Mouse (Mus musculus) spleen, postnatal 14 days (tissue): Measurements from ENCODE around the gene Zfp583.
"Not testable (repeated sequence)": the region's sequence is repeated elsewhere in the genome, so short reads cannot be mapped to it uniquely, and the experiment has no call there.

Experiments used
- DNase-seq, 2 experiments: peaks; one replicate each; pipeline ENCODE4 v3.0.0; 2021 to 2022; ENCODE audit warnings: low spot score in 2 of 2

The Zfp583 gene

DNA sequence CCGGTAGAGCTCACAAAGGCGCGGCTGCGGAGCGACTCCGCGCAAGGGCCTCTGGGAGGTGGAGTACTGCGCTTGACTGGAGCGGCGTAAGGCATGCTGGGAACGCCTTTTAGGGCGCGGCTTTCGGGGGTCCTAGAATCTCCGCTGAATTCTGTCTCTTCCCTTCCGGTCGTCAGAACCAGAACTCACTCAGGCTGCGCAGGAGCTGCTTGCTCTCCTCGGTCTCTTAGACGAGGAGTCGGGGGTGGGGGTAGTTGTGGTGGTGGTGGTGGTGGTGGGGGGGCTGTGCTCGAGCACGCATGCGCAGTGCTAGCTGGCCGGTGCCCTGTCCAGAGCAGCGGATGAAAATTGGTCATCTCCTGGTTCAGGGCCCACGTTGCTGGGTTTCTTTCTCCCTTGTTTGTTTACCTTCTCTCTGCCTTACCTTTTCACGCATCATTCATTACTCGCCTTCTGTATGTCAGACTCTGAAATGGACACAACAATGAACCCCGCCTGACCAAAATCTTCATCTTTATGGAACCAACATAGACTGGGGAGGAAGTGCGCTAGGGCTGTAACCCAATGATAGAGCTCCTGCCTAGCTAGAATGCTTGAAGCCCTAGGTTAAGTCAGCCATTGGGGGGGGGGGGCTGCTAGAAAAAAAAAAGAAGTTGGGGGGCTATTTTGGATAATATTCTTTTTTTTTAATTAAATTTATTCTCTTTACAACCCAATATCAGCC lies at the start of gene Zfp583:
Gene Zfp583 (minus strand): TSS at position 53 of the 724 bp plus-strand sequence.
- DNase-seq: peak; percentile 47 to 62

DNA sequence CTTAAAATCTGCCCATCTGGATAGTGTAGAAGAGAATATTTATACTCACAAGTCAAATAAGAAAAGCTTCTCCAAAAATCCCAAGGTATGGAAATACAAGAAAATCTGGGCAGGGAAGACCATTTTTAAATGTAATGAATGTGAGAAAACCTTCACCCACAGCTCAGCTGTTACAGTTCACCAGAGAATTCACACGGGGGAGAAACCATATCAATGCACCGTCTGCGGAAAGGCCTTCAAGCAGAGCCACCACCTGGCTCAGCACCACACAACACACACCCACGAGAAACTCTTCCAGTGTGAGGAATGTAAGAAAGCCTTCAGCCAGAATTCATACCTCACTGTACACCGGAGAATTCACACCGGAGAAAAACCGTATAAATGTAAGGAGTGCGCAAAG lies 47.4 kb upstream of the Zfp583 start:
- no peak for DNase-seq

DNA sequence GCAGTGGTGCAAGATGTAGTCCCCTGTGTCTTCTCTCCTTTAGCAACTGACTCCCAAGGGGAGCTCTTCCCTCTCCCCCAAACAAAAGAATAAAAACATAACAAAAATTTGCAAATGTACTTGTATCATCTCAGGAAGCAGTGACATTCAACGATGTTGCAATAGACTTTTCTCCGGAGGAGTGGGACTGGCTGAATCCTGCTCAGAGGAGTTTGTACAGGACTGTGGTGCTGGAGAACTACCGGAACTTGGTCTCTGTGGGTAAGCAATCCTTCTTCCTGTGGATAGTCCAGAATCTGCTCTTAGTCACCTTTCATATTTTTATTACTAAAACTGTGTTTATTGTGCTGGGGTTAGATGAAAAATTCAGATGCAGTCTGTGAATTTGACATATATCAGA lies 41.9 kb upstream of the Zfp583 start:
- no peak for DNase-seq

DNA sequence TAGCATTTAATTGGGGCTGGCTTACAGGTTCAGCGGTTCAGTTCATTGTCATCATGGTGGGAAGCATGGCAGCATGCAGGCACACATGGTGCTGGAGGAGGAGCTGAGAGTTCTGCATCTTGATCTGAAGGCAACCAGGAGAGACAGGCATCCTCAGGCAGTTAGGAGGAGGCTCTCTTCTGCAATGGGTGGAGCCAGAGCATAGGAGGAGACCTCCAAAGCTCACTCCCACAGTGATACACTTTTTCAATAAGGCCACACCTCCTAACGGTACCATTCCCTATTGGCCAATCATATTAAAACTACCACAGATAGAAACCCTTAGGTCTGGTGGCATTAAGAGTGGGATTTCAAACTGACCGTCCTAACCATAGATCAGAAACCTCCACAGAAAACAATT lies 38.4 kb upstream of the Zfp583 start:
- no peak for DNase-seq

DNA sequence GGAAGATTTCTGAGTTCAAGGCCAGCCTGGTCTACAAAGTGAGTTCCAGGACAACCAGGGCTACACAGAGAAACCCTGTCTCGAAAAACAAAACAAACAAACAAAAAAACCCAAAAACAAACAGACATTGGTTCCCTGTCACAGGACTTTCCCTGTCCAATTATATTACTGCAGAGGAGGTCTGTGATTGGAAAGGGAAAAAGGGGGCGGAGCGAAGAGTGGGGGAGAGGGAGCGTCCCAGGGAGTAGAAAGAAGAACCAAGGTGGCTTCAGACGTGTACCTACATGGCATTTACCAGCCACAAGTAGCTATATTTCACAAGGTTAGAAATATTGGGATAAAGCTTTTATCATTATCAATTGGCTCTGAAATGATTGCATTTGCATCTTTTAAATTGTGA lies 37.1 kb upstream of the Zfp583 start:
- DNase-seq: not testable (repeated sequence)

DNA sequence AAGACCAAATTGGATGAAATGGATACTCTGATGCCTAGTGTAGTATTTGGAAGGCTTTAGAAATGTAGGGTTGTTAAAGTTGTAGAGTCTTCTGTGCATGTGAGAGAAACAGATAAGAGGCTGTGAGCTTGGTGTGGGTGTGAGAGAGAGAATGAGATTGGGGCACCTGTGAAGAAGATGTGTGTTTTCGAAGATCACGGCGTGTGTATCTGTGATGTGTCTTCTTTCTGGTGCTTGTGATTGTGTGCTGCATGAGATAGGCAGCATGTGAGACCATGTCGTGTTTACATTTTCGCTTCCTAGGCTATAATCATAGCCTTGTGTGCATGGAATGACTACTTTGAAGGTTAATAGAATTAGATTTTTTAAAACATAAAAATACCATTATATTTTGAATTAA lies 36.1 kb upstream of the Zfp583 start:
- DNase-seq: no peak

DNA sequence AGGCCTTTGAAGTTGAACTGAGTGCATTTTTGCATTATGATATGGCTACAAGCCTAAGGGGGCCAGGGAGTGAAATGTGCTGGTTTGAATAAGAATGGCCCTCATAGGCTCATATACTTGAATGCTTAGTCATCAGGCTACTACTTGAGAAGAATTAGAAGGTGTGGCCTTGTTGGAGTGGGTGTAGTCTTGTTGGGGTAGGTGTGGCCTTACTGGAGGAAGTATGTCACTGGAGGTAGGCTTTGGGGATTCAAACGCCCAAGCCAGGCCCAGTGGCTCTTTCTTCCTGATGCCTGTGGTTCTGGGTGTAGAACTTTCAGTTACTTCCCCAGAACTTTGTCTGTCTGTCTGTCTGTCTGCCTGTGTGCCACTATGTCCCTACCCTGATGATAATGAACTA lies 33.7 kb upstream of the Zfp583 start:
- no peak for DNase-seq

DNA sequence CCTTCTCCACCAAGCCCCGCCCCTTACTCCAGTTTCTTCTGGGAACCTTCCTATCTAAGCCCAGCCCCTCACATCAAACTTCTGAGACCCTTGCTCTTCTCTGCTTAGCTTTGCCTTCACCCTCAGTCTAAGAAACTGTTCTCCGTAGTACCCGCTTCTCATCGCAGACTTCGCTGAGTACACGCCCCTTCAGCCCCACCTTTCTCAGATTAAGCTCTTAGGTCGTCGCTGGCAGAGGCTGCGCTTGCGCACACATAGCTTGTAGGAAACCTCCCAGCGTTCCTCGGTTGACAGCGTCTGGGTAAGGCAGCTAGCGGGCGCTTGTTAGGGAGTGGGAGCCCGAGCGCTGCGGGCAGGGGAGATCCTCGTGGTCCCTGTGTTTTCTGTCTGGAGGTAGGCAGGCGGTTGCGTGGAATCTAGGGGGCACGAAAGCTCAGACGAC lies 32.0 kb upstream of the Zfp583 start, which contains the start of gene Zfp78:
Gene Zfp78 (plus strand): TSS at position 234 of the 442 bp plus-strand sequence.
- no peak for DNase-seq

DNA sequence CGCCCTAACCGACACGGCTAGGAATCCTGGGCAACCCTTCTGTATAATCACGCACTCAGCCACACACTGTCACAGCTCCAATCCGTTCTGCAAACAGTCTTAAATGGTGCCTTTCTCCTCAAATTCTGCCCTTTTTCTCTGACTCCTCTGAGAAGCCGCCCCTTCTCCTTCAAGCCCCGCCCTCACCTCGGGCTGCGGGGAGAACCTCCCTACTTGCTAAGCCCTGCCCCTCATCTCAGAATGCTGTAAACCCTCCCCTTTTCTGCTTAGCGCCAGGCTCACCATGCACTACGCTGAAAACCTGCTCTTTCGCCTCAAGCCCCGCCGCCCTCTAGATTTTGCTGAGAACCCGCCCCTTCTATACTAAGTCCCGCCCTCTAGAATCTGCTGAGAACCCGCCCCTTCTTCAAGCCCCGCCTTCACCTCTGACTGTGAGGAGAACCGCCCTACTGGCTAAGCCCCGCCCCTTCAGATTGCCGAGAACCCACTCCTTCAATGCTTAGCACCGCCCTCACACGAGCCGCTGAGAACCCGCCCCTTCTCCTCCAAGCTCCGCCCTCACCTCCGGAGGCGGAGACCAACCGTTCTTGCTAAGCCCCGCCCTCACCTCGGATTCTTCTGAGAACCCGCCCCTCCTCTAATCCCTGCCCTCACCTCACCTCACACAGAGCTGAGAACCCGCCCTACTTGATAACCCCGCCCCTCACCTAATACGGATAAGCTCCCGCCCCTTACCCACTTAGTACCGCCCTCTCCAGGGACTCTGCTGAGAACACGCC lies 31.4 kb upstream of the Zfp583 start:
- peak; percentile 88 to 93 for DNase-seq

DNA sequence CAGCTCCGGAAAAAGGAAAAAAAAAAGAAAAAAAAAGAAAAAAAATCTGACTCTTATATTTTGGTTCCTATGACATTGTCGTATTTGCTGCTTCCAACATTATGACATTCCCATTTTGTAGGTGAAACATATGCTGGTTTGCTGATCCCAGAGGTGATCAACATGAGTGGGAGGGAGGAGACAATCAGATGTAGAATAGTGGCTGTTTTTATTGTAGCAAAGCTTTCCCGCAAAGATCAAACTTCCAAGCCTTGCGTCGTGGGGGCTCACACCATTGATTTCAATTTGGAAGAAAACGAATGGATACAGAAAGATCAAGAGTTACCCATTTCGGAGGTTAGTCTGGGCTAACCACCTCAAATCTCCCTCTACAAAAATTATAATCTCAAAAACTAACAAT lies 30.7 kb upstream of the Zfp583 start:
- DNase-seq: no peak

DNA sequence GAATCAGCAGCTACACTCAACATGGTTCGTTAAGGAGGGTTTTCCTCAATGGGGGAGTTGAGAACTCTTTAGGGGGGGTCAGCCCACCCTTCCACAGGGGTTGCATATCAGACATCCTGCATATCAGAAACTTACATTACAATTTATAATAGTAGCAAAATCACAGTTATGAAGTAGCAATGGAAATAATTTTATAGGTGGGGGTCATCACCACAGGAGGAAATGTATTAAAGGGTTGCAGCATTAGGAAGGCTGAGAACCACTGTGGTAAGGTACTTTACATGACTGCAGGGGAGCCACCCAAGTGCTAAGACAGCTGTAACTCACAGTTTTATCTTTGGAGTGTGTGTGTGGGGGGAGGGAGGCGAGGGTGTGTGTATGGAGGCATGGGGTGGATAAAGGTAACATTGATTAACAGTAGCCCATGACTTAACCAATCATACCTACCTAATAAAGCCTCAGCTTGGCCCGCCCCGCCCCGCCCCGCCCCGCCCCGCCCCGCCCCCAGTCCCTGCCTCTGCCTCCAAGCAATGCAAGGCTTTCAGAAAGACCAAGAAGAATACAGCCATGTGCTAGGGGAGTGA lies 29.5 kb upstream of the Zfp583 start:
- no peak for DNase-seq

DNA sequence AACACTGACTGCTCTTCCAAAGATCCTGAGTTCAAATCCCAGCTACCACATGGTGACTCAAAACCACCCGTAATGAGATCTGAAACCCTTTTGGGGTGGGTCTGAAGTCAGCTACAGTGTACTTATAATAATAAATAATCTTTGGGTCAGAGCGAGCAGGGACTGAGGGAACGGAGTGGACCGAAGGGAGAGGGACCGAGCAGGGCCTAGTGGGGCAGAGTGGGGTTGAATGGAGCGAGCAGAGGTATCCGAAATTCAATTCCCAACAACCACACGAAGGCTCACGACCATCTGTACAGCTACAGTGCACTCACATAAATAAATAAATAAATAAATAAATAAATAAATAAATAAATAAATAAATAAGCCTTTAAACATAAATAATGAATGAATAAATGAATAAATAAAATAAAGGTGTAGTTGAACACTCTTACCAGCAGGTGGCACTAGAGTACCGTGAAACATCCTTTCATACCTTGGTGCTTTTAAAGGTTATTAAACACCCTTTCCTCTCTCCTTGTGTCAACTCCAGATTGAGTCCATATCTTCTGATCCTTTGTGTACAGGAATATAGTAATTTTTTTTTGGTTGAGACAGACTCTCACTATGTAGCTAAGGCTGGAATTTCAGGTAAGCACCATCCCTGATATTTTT lies 28.0 kb upstream of the Zfp583 start:
- DNase-seq: no peak

DNA sequence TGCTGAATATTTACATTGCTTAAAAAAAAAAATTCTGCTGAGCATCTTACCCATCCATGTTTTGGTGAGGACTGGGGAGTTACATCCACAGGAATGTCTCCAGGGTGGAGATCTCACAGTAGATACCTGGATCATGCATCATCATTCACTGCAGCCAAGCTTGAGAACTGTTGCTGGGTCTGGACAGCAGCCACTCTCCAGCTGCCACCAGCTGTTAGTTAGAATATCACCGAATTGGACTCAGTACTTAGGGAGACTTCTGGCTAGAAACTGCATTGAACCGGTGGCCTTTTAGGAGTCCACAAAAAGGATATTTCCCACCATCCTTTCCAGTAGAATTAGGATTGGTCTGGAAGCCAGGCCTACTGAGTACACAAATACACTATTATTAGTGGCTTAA lies 27.0 kb upstream of the Zfp583 start:
- no peak for DNase-seq

DNA sequence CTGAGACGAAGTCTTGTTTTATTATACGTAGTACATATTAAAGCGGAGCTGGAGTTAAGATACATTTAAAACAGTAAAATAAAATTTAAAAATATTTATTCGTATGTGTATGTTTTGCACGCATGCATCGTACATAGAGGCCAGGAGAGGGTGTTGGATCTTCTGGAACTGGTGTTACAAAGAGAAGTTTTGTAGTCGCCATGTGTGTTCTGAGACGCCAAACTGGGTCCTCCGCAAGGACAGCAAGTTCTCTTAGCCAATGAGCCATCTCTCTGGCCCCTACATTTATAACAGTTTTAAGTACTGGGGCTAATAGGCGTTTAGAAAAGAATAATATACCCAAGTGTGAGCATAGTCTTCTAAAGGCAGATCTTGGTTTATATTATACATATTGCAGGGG lies 13.0 kb upstream of the Zfp583 start:
- no peak for DNase-seq

DNA sequence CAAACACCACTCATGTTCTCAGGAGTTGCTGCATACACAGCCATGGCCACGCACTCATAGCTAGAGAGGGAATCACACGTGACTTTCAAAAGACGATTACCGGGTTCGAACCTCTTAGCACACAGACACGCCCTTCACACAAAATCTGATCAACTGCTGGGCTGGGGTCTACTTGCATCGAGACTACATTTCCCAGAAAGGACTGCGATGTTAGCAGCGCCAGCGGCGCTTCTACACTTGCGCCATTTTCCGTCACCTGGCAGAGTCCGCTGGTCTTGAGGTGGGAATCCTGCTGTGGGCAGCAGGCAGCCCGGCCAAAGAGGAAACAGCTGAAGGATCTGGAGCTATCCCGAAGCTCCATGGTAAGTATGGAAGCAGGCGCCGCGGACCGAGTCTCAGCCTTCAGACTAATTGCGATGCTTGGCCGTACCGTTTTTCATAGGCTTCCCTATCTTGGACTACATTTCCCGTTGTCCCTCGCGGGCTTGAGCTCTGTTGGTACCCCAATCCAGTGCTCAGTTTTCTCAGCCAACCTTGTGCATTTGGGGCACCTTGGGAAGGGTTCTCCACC lies 12.5 kb upstream of the Zfp583 start, which contains the start of gene Gm3854:
Gene Gm3854 (plus strand): TSS at position 259 of the 571 bp plus-strand sequence.
- DNase-seq: no peak

DNA sequence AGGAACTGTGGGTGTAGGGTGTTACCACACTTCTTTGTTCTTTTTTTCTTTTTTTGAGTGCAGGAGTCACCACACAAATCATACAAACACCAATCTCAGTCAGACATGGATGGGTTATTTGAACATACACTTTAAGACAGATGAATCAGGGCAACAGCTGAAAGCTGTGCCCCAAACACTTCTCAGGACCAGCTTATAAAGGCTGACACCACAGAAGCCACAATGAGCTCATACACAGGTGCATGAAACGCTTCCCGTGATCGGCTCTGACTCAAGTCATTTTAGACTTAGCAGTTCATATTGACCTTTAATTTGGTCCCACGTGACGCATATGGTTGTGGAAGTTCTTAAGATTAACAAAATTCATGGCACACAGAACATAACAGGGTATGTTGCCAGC lies 8.8 kb upstream of the Zfp583 start:
- no peak for DNase-seq

DNA sequence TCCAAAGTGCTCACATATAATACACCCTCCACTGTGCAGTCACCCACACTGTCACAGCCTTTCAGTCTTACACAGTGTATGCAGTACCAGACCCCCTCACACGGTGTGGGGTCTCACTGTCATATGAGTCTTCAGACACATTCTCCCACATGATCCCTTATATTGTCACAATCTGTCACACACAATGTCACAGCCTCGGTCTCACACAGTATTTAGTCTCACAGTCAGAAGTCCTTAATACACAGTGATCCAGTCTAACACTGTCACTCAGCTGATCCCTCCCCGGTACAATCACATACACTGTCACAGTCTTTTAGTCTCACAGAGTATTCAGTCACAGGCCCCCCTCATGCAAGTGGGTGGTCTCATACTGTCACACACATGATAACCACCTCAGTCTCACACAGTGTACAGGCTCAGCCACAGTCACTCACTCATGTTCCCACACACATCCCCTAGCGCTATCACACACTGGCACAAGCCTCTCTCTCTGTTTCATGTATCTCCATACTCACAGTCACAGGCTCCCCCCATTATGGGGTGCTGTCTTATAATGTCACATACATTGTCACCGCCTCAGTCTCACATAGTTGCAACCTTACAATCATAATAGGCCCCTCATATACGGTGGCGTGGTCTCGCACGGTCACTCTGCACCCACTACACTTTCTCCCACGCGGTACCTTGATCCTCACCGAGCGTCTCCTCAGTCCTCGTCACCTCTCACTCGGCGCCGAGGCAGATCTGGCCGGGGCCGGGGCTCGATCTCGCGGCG lies 440 bp downstream of the Zfp583 start:
- DNase-seq: no peak

DNA sequence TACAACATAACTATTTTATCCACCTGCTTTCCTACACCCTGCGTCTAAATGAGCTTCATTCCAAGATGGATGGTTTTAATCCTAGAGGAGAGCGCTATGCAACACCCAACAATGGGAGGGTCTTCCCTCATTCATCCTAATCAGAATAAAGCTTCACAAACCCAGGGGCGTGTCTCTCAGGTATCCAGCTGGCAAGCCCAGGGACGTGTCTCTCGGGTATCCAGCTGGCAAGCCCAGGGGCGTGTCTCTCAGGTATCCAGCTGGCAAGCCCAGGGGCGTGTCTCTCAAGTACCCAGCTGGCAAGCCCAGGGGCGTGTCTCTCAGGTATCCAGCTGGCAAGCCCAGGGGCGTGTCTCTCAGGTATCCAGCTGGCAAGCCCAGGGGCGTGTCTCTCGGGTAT lies 30.3 kb downstream of the Zfp583 start:
- DNase-seq: not testable (repeated sequence)

DNA sequence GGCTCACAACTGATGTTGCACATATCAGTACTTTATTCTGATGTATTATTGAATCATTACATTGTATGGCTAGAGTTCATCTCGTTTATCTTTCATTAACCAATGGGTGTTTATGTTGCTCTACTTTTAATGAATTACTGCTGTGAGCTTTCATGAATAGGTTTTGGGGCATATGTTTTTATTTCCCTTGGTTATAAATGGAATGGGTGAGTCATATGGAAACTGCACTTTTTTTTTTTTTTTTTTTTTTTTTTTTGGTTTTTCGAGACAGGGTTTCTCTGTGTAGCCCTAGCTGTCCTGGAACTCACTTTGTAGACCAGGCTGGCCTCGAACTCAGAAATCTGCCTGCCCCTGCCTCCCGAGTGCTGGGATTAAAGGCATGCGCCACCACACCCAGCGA lies 40.0 kb downstream of the Zfp583 start:
- DNase-seq: not testable (repeated sequence)

DNA sequence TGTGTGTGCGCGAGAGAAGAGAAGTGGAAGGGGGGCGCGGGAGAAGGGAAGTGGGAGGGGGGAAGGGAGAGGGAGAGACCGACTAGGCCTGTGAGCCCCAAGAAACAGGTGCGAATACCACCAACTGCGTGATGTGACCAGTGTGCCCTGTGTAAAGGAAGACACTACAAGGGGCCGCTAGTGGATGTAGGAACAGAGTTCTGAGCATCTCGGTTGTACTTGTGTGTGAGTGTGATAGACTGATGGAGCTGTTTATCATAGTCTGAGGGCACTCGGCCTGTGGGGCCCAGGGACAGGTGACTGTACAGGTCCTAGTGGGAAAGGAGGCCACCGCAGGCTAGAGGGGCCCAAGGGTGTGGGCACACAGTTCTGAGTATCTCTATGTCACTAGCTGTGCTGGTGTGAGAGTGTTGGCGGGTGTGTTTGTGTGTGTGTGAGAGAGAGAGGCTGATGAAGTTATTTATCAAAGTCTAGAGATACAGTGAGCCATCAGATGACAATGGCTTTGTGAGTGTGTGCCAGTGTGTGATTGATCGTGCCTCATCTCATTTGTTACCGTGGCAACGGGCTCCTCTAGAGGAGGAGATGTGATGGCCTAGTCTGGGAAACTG lies 44.1 kb downstream of the Zfp583 start:
- DNase-seq: no peak
